Mouse (Mus musculus) limb, embryonic 11.5 days (tissue): ENCODE measurements around the gene 0610009B22Rik. TPM values are rescaled to one million over a fixed set of nuclear protein-coding genes. Genes with fewer than 3 reads are reported as not detected.

Experiments used
- ATAC-seq: fragments of 200-750 bp; cut with Nextera tagmentation; 2 replicates; pipeline ENCODE4 v1.8.0; 2017; ENCODE audit warnings: low read depth; ENCODE audit not compliant: insufficient number of reproducible peaks, low FRiP score, low TSS enrichment
- DNase-seq: peaks from one replicate; pipeline ENCODE4 v3.0.0-alpha.2; 2015; ENCODE audit warnings: low spot score
- H3K27ac ChIP-seq: fragments of 300-500 bp; sonication (generic); replicated peaks from 2 replicates; pipeline ENCODE4 v1.5.1; 2014; ENCODE audit warnings: low read depth, mild to moderate bottlenecking, low read length
- H3K27me3 ChIP-seq: fragments of 300-500 bp; sonication (generic); 2 replicates; pipeline ENCODE4 v1.6.1; 2014; ENCODE audit warnings: mild to moderate bottlenecking, low read length, mixed read lengths; ENCODE audit not compliant: control insufficient read depth, insufficient read depth
- H3K36me3 ChIP-seq: fragments of 300-500 bp; sonication (generic); 2 replicates; pipeline ENCODE4 v1.6.1; 2014; ENCODE audit warnings: mild to moderate bottlenecking, low read length, moderate library complexity, mixed read lengths; ENCODE audit not compliant: control insufficient read depth, insufficient read depth
- H3K4me1 ChIP-seq: fragments of 300-500 bp; sonication (generic); 2 replicates; pipeline ENCODE4 v1.6.1; 2014; ENCODE audit warnings: low read length, mixed read lengths; ENCODE audit not compliant: control insufficient read depth, insufficient read depth
- H3K4me2 ChIP-seq: fragments of 300-500 bp; sonication (generic); 2 replicates; pipeline ENCODE4 v1.6.1; 2014; ENCODE audit warnings: low read depth, mild to moderate bottlenecking, moderate library complexity; ENCODE audit not compliant: severe bottlenecking
- H3K4me3 ChIP-seq: fragments of 300-500 bp; sonication (generic); 2 replicates; pipeline ENCODE4 v1.5.1; 2014; ENCODE audit warnings: low read depth, low read length
- H3K9ac ChIP-seq: fragments of 300-500 bp; sonication (generic); 2 replicates; pipeline ENCODE4 v1.6.1; 2014; ENCODE audit warnings: mild to moderate bottlenecking, low read length
- H3K9me3 ChIP-seq: fragments of 300-500 bp; sonication (generic); 2 replicates; pipeline ENCODE4 v1.6.1; 2016; ENCODE audit warnings: low read length; ENCODE audit not compliant: control insufficient read depth
- WGBS: fragments of 180-500 bp; shearing (Covaris S2); extraction: QIAGEN DNeasy Blood & Tissue Kit; methylation state at CpG from one replicate; pipeline ENCODE4 v1.1.7; 2014; 5-methylcytosine and 5-hydroxymethylcytosine counted together
- polyA plus RNA-seq: library from polyadenylated mRNA; unstranded; fragments of >200 nt; fragmentation: Nextera tagmentation; extraction: Ambion mirVana; gene quantifications from 2 replicates; pipeline ENCODE4 v1.2.1, GENCODE M21; 2014

0610009B22Rik gene
- polyA plus RNA-seq, 1 experiment from 2014 or later = 89.1 TPM

GRCm38 (mm10) chr11:51656798-51657521, 31.7 kb downstream of the 0610009B22Rik start:
- H3K4me3 ChIP-seq = no peak overlapping the region
- H3K36me3 ChIP-seq = no peaks in the 10 kb centered on the region
- DNase-seq = no peak
- no peaks in the 10 kb centered on the region for H3K9me3 ChIP-seq
- H3K27me3 ChIP-seq = no peaks in the 10 kb centered on the region
- no peak overlapping the region for H3K9ac ChIP-seq
- no peak overlapping the region for H3K27ac ChIP-seq
- no peak overlapping the region for H3K4me2 ChIP-seq
- no peak for ATAC-seq
- WGBS = 78% methylated on average over 10 of the region's 10 CpGs
- H3K4me1 ChIP-seq = peaks cover 7% of the 10 kb centered on the region; the same call in 1 of the 2 replicates

DNA sequence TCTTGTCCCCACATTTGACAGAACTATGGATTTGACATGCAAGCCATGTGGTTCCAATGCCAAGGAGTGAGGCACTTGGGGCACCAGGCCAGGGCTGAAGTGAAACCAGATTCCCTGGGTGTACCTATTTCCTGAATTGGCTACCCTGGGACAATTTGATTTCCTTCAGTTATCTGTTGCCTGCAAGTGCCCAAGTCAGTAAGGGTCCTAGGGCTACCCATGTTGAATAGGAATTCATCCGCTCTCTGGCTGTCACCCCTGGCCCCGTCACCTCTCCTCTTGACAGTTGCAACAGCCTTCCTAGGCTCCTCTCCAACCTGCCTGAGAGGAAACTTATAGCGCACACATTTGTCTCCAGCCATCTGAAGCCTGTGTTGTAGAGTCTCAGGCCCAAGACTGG, 33.8 kb downstream of the 0610009B22Rik start:
- DNase-seq = no peak
- 95% methylated on average over 3 of the region's 3 CpGs for WGBS
- Histone ChIP-seq H3K27ac (no peak overlapping the region), H3K9ac (no peak overlapping the region), H3K4me2 (no peak overlapping the region), H3K4me1 (peaks cover 14% of the 10 kb centered on the region), H3K36me3 (no peaks in the 10 kb centered on the region), H3K4me3 (no peak overlapping the region), H3K27me3 (no peaks in the 10 kb centered on the region), H3K9me3 (no peaks in the 10 kb centered on the region)
- ATAC-seq = no peak

- no peak overlapping the region for H3K4me2 ChIP-seq
- no peak overlapping the region for H3K4me3 ChIP-seq
- no peaks in the 10 kb centered on the region for H3K36me3 ChIP-seq
- H3K27ac ChIP-seq = no peak overlapping the region
- 82% methylated on average over 6 of the region's 6 CpGs for WGBS
- DNase-seq (no peak), ATAC-seq (no peak)
- no peaks in the 10 kb centered on the region for H3K9me3 ChIP-seq
- H3K27me3 ChIP-seq = no peaks in the 10 kb centered on the region
- H3K4me1 ChIP-seq = peaks cover 24% of the 10 kb centered on the region
- H3K9ac ChIP-seq = no peak overlapping the region
These were observed 34.9 kb downstream of the 0610009B22Rik start for GRCm38 (mm10) chr11:51653736-51654135.

- WGBS = 91% methylated on average over 4 of the region's 4 CpGs
- no peak for ATAC-seq
- no peaks in the 10 kb centered on the region for H3K36me3 ChIP-seq
- H3K4me2 ChIP-seq = no peak overlapping the region
- no peak overlapping the region for H3K4me3 ChIP-seq
- DNase-seq = no peak
- H3K4me1 ChIP-seq = peaks cover 24% of the 10 kb centered on the region
- no peaks in the 10 kb centered on the region for H3K27me3 ChIP-seq
- no peaks in the 10 kb centered on the region for H3K9me3 ChIP-seq
- H3K9ac ChIP-seq = no peak overlapping the region
- H3K27ac ChIP-seq = no peak overlapping the region
These were observed 35.7 kb downstream of the 0610009B22Rik start for GRCm38 (mm10) chr11:51652889-51653418.

- Histone ChIP-seq H3K9ac (peak within 1 kb of the TSS; percentile 79), H3K4me1 (peaks cover 38% of the 10 kb centered on the region)
- 1% methylated on average over 58 of the region's 70 CpGs for WGBS
These were observed 37.8 kb downstream of the 0610009B22Rik start, which contains the start of the genes N4bp3 and D930048N14Rik for GRCm38 (mm10) chr11:51650691-51651515. Gene N4bp3, minus strand, starts transcription at chr11:51650842. Gene D930048N14Rik, plus strand, starts transcription at chr11:51650954.

DNA sequence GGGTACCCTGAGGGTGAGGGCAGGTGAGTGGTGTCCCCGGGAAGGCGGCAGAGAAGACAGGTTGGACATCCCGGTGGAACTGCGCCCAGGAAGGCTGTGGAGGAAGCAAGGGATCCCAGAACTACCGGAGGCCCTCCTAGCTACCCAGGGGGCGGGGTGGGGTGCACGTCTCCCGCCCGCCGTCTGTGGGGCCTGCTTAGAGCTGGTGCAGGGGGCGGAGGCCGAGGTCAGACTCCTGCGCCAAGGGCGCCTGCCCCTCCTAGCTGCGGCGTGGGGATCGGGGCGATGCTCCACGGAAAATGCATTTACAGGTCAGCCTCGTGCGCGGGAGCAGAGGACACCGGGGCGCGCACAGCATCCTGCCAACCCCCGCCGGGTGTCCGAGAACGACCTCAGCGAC, 38.4 kb downstream of the 0610009B22Rik start:
- Histone ChIP-seq H3K36me3 (no peaks in the 10 kb centered on the region), H3K4me1 (peaks cover 38% of the 10 kb centered on the region), H3K4me2 (peak overlapping the region; percentile 96), H3K9ac (peak overlapping the region; percentile 79), H3K27me3 (no peaks in the 10 kb centered on the region), H3K4me3 (peak overlapping the region; percentile 70), H3K27ac (0 out of 2 replicates have a peak overlapping the region, but pooled peaks have one; percentile 21), H3K9me3 (no peaks in the 10 kb centered on the region)
- 0% methylated on average over 30 of the region's 30 CpGs for WGBS
- ATAC-seq (0 out of 2 replicates have a peak, but pooled peaks have one; percentile 20), DNase-seq (no peak)

More at GRCm38 (mm10) chr11:51650691-51651515, 37.8 kb downstream of the 0610009B22Rik start, which contains the start of the genes N4bp3 and D930048N14Rik:
- Histone ChIP-seq H3K27ac (0 out of 2 replicates have a peak within 1 kb of the TSS, but pooled peaks have one; percentile 21), H3K9me3 (no peaks in the 10 kb centered on the region), H3K4me3 (peak within 1 kb of the TSS; percentile 70), H3K36me3 (no peaks in the 10 kb centered on the region), H3K27me3 (no peaks in the 10 kb centered on the region), H3K4me2 (peak within 1 kb of the TSS; percentile 96)
- DNase-seq (peak; percentile 82), ATAC-seq (peak; percentile 46; the same call in 1 of the 2 replicates)

- 6% methylated on average over 7 of the region's 7 CpGs for WGBS
- peak overlapping the region; percentile 70 for H3K4me3 ChIP-seq
- H3K36me3 ChIP-seq = no peaks in the 10 kb centered on the region
- H3K4me2 ChIP-seq = peak overlapping the region; percentile 96
- DNase-seq = peak; percentile 43
- no peak for ATAC-seq
- no peaks in the 10 kb centered on the region for H3K27me3 ChIP-seq
- peaks cover 38% of the 10 kb centered on the region for H3K4me1 ChIP-seq
- no peak overlapping the region for H3K27ac ChIP-seq
- no peaks in the 10 kb centered on the region for H3K9me3 ChIP-seq
- peak overlapping the region; percentile 79 for H3K9ac ChIP-seq
These were observed 38.8 kb downstream of the 0610009B22Rik start for GRCm38 (mm10) chr11:51649889-51650199.
